Mouse (Mus musculus) E14TG2a.4 (cell line): ENCODE results near the gene Olfr279.

ENCODE experiments used
- CTCF ChIP-seq: conservative IDR thresholded peaks from 2 replicates; pipeline ENCODE4 v1.5.1; 2014; ENCODE audit warnings: low read length
- NANOG ChIP-seq: IDR thresholded peaks from 2 replicates; pipeline ENCODE4 v1.6.1; 2014; ENCODE audit warnings: borderline replicate concordance, low read length, mixed read lengths
- POU5F1 ChIP-seq: IDR thresholded peaks from 2 replicates; pipeline ENCODE4 v1.6.1; 2014; ENCODE audit warnings: low read length, borderline replicate concordance

GRCm38 (mm10) chr15:98514146-98514545 is 21.9 kb downstream of the Olfr279 start:
- TF ChIP-seq CTCF (no peak), POU5F1 (no peak), NANOG (no peak)
